Mouse (Mus musculus) heart, adult 2 months (tissue): ENCODE measurements around the gene Tnks2.

Source experiments
- CTCF ChIP-seq: fragments of 200-600 bp; IDR thresholded peaks from 2 replicates; pipeline ENCODE4 v1.8.1; 2022; ENCODE audit warnings: antibody characterized with exemption, mild to moderate bottlenecking, moderate library complexity
- EP300 ChIP-seq: fragments of 200-500 bp; IDR thresholded peaks from 2 replicates; pipeline ENCODE4 v1.6.1; 2011; ENCODE audit warnings: low read depth, low read length, control low read depth; ENCODE audit not compliant: insufficient read depth

DNA sequence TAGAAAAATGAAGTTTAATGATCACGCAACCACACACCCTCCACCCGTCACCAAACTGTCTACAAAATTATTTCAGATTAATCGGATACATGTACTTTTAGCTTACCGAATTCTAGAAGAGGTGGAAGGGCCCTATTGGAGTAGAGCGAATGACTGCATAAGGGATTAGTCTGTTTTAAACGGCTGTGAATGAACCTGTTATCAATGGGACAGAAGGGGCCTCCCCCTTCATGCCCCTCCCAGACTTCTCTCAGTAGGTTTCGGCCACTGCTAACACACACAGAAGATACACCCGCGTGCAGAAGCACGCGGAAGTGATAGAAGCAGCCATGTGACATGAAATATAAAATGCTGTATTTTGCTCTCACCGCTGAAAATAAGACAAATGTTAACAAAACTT is 85.4 kb downstream of the Tnks2 start, which contains the start of gene Fgfbp3:
- TF ChIP-seq CTCF (no peak), EP300 (no peak)
